Mouse (Mus musculus) myocyte (in vitro differentiated cells): ENCODE measurements around the gene Rab27a. TPM values are rescaled to one million over a fixed set of nuclear protein-coding genes. Genes with fewer than 3 reads are reported as not detected.

Experiments used
- H3K27me3 ChIP-seq: one replicate; pipeline ENCODE4 v1.6.1; 2011; ENCODE audit not compliant: control insufficient read depth, insufficient read depth, insufficient read length
- H3K36me3 ChIP-seq: one replicate; pipeline ENCODE4 v1.6.1; 2011; ENCODE audit not compliant: control insufficient read depth, insufficient read depth
- H3K4me2 ChIP-seq: one replicate; pipeline ENCODE4 v1.6.1; 2011; ENCODE audit warnings: low read depth, control low read depth
- H3K4me3 ChIP-seq: one replicate; pipeline ENCODE4 v1.5.1; 2011; ENCODE audit warnings: mild to moderate bottlenecking, control low read depth, moderate library complexity
- H3K79me2 ChIP-seq: one replicate; pipeline ENCODE4 v1.6.1; 2011; ENCODE audit not compliant: control insufficient read depth, insufficient read depth
- H3ac ChIP-seq: one replicate; pipeline ENCODE4 v1.6.1; 2011; ENCODE audit not compliant: control insufficient read depth, insufficient read length
- CEBPB ChIP-seq: IDR thresholded peaks from 2 replicates; pipeline ENCODE4 v1.6.1; 2011; ENCODE audit warnings: mild to moderate bottlenecking, moderate library complexity; ENCODE audit not compliant: poor library complexity, insufficient read depth, severe bottlenecking
- E2F4 ChIP-seq: IDR thresholded peaks from one replicate; pipeline ENCODE4 v1.6.1; 2011; ENCODE audit warnings: mild to moderate bottlenecking, control low read depth, moderate library complexity; ENCODE audit not compliant: insufficient read depth
- MAX ChIP-seq: IDR thresholded peaks from one replicate; pipeline ENCODE4 v1.6.1; 2011; ENCODE audit warnings: low read depth, mild to moderate bottlenecking, control low read depth
- MYOD1 ChIP-seq, 3 experiments: IDR thresholded peaks; one replicate each; pipeline ENCODE4 v1.6.1; 2011; ENCODE audit warnings: control low read depth in 2 of 3, low read depth in 2 of 3, mild to moderate bottlenecking in 2 of 3, moderate library complexity in 1 of 3; ENCODE audit not compliant: insufficient read length in 2 of 3, control insufficient read depth in 1 of 3
- MYOG ChIP-seq, 3 experiments: IDR thresholded peaks; one replicate each; pipeline ENCODE4 v1.6.1; 2011; ENCODE audit warnings: control low read depth in 2 of 3, low read depth in 2 of 3, mild to moderate bottlenecking in 2 of 3; ENCODE audit not compliant: insufficient read length in 2 of 3, control insufficient read depth in 1 of 3, insufficient read depth in 1 of 3
- POLR2A ChIP-seq: IDR thresholded peaks from one replicate; pipeline ENCODE4 v1.6.1; 2011; ENCODE audit warnings: low read depth, mild to moderate bottlenecking, control low read depth, moderate library complexity; ENCODE audit not compliant: insufficient read length
- POLR2AphosphoS2 ChIP-seq: IDR thresholded peaks from one replicate; pipeline ENCODE4 v1.6.1; 2011; ENCODE audit warnings: low read depth, control low read depth; ENCODE audit not compliant: insufficient read length
- REST ChIP-seq: IDR thresholded peaks from one replicate; pipeline ENCODE4 v1.6.1; 2011; ENCODE audit warnings: mild to moderate bottlenecking, control low read depth, moderate library complexity; ENCODE audit not compliant: insufficient read depth, insufficient read length
- SRF ChIP-seq: IDR thresholded peaks from one replicate; pipeline ENCODE4 v1.6.1; 2011; ENCODE audit warnings: low read depth; ENCODE audit not compliant: control insufficient read depth, insufficient read length
- TCF12 ChIP-seq: IDR thresholded peaks from one replicate; pipeline ENCODE4 v1.6.1; 2011; ENCODE audit warnings: mild to moderate bottlenecking, control low read depth; ENCODE audit not compliant: poor library complexity, insufficient read depth, severe bottlenecking
- TCF3 ChIP-seq: IDR thresholded peaks from one replicate; pipeline ENCODE4 v1.6.1; 2011; ENCODE audit warnings: low read depth, control low read depth; ENCODE audit not compliant: insufficient read length
- USF1 ChIP-seq: IDR thresholded peaks from one replicate; pipeline ENCODE4 v1.6.1; 2011; ENCODE audit warnings: low read depth, mild to moderate bottlenecking, control low read depth, moderate library complexity
- polyA plus RNA-seq: library from polyadenylated mRNA; unstranded; fragments of >200 nt; fragmentation: generic; extraction: Trizol; gene quantifications from one replicate; pipeline ENCODE4 v1.2.1, GENCODE M21; 2012; ENCODE audit warnings: missing spikeins

The Rab27a gene
- polyA plus RNA-seq, 1 experiment, result 0.10 TPM

- no peaks in the 10 kb centered on the region for H3K79me2 ChIP-seq
- no peak for TF ChIP-seq SRF
- no peaks in the 10 kb centered on the region for H3K36me3 ChIP-seq
- peaks cover 9% of the 10 kb centered on the region for H3K27me3 ChIP-seq
- H3K4me3 ChIP-seq, result no peak overlapping the region
- no peak overlapping the region for H3ac ChIP-seq
- no peak overlapping the region for H3K4me2 ChIP-seq
Measured at GRCm38 (mm10) chr9:73079801-73080325, 35.2 kb downstream of the Rab27a start.

DNA sequence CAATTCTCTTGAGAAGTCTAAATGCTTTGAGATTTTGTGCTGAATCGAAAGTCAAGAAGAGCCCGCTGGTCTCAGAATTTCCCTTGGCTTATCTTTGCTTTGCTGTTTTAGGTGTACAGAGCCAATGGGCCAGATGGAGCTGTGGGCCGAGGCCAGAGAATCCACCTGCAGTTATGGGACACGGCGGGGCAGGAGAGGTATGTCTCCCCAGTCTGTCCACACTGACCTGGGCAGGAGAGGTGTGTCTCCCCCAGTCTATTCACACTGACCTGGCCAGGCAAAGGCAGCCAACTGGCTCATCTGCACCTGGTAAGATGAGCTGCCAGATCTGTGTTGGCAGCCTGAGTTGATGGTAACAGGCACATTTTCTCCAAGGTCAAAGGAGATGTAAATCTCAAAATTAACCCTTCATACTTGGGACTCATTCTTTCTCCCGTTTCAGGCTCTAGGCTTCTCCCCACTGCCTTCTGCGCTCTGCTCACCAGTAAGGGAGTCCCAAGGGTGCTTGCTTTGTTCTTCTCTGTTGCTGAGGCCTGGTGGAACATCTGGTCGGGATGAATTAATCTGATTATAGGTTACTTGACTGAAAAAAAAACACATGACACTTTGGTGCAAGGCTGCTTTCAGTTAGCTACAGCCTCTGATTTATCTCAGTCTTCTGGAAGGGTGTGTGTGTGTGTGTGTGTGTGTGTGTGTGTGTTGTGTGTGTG, 37.8 kb downstream of the Rab27a start:
- no peak overlapping the region for H3K4me2 ChIP-seq
- no peaks in the 10 kb centered on the region for H3K79me2 ChIP-seq
- TF ChIP-seq MAX (no peak), TCF3 (no peak)
- no peak overlapping the region for H3ac ChIP-seq
- H3K4me3 ChIP-seq, result no peak overlapping the region
- H3K36me3 ChIP-seq, result no peaks in the 10 kb centered on the region
- peaks cover 10% of the 10 kb centered on the region for H3K27me3 ChIP-seq

DNA sequence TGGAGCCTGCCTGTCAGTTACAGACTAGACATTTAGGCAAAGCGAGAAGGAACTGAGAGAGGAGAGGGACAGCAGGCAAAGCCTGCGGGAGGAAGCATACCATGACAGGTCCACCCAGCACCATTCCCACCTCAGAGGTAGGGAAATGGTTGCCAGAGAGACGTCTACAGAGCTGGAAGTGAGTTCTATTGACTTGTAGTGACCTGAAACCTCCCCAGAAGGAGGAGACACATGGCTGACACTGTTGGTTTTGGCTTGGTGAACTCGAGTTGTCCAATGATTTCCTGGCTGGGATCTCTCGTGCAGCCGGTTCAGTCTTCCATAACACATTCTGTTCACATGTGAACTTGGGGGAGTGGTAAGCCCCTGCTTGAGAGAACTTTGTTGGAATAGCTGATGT, 39.3 kb downstream of the Rab27a start:
- no peak for TF ChIP-seq USF1
- no peak for TF ChIP-seq POLR2AphosphoS2
- TF ChIP-seq TCF12, result no peak
- TF ChIP-seq TCF3, result no peak
- TF ChIP-seq MYOG (IDR thresholded peaks at IDR 0.05; ENCODE audit: control insufficient read depth in 1 of 3, insufficient read depth in 1 of 3, insufficient read length in 2 of 3, low read depth in 2 of 3), result no peak
- Histone ChIP-seq H3ac (no peak overlapping the region), H3K79me2 (no peaks in the 10 kb centered on the region), H3K4me2 (no peak overlapping the region), H3K4me3 (no peak overlapping the region), H3K27me3 (peaks cover 13% of the 10 kb centered on the region), H3K36me3 (no peaks in the 10 kb centered on the region)

DNA sequence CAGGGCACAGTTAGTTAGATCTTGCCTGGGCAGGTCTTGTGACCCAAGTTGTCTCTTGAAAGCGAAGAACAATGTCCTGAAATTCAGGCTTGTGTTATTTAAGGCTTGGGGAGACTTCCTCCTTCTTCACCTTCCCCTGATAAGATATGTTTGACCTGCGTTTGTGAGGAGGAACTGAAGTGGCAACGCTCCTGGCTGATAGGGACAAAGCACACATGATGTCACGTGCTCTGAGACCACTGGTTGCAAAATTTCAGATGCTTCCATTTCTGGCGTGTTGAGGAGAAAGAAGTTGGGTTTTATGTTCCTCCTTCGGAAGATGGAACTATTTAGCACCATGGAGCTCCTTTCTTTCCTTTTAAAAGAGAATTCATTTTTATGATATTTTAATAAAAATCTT, 41.2 kb downstream of the Rab27a start:
- TF ChIP-seq CEBPB (no peak), MYOD1 (IDR thresholded peaks at IDR 0.05; ENCODE audit: control insufficient read depth in 1 of 3, insufficient read length in 2 of 3, low read depth in 2 of 3) (no peak), USF1 (no peak), TCF12 (no peak), MYOG (IDR thresholded peaks at IDR 0.05; ENCODE audit: control insufficient read depth in 1 of 3, insufficient read depth in 1 of 3, insufficient read length in 2 of 3, low read depth in 2 of 3) (no peak), REST (no peak), POLR2AphosphoS2 (no peak), MAX (no peak), POLR2A (no peak), SRF (no peak), TCF3 (no peak), E2F4 (no peak)
- Histone ChIP-seq H3K4me2 (no peak overlapping the region), H3K27me3 (peaks cover 13% of the 10 kb centered on the region), H3K4me3 (no peak overlapping the region), H3K36me3 (no peaks in the 10 kb centered on the region), H3K79me2 (no peaks in the 10 kb centered on the region), H3ac (no peak overlapping the region)

DNA sequence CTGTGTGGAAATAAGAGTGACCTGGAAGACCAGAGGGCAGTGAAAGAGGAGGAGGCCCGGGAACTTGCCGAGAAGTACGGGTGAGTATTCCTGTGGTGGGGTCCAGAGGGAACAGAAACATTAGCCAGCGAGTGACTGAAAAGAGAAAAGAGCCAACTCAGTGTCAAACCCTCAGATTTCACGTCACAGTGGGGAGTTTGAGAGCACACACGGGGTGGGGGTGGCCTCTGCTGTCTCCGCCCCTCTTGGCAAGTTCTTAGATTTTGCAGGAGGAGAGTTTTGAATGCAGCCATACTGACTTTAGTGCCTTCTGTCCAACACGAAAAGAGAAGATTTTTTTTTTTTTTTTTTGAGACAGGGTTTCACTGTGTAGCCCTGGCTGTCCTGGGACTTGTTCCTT, 42.5 kb downstream of the Rab27a start:
- TF ChIP-seq USF1, result no peak
- TF ChIP-seq POLR2A, result no peak
- no peak for TF ChIP-seq REST
- TF ChIP-seq MYOD1 (IDR thresholded peaks at IDR 0.05; ENCODE audit: control insufficient read depth in 1 of 3, insufficient read length in 2 of 3, low read depth in 2 of 3), result no peak
- TF ChIP-seq TCF3, result no peak
- TF ChIP-seq MAX, result no peak
- TF ChIP-seq E2F4, result no peak
- no peak for TF ChIP-seq POLR2AphosphoS2
- no peak for TF ChIP-seq SRF
- TF ChIP-seq MYOG (IDR thresholded peaks at IDR 0.05; ENCODE audit: control insufficient read depth in 1 of 3, insufficient read depth in 1 of 3, insufficient read length in 2 of 3, low read depth in 2 of 3), result no peak
- no peak for TF ChIP-seq TCF12
- no peak for TF ChIP-seq CEBPB
- Histone ChIP-seq H3K79me2 (no peaks in the 10 kb centered on the region), H3K27me3 (peaks cover 13% of the 10 kb centered on the region), H3K4me3 (no peak overlapping the region), H3K4me2 (no peak overlapping the region), H3K36me3 (no peaks in the 10 kb centered on the region), H3ac (no peak overlapping the region)
